Mouse (Mus musculus): ENCODE results near the gene Gm13277.
"Not testable (repeated sequence)": the region's sequence is repeated elsewhere in the genome, so short reads cannot be mapped to it uniquely, and the experiment has no call there.

DNA sequence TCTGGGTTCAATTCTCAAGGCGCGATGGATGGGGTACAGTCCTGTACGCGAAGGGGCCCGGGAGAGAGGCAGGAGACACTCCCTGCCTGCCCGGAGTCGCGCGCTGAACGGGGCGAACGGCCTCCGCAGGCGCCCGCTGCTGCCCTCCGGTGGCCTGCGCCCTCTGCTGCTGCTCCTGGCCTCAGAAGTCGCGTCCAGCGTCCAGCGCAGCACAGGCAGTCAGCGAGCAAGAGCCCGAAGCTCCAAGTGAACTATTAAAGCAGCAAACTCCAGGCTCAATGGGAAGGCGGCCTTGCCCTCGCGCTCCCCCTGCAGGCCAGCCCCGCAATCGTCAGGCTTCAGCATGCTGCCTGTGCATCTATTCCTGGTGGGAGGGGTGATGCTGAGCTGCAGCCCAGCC lies 28.0 kb upstream of the Gm13277 start:
- peak; percentile 74 for TF ChIP-seq CTCF (IDR thresholded peaks at IDR 0.05)
- TF ChIP-seq EP300 (IDR thresholded peaks at IDR 0.05), result not testable (repeated sequence)

All from lung, postnatal 0 days (tissue).